Mouse (Mus musculus): Measurements from ENCODE around the gene Pdzd7. TPM values are rescaled to one million over a fixed set of nuclear protein-coding genes. Genes with fewer than 3 reads are reported as not detected.
"Not testable (repeated sequence)": the region's sequence is repeated elsewhere in the genome, so short reads cannot be mapped to it uniquely, and the experiment has no call there.

Pdzd7 gene
- polyA plus RNA-seq, 1 experiment from 2014 or later: not detected

DNA sequence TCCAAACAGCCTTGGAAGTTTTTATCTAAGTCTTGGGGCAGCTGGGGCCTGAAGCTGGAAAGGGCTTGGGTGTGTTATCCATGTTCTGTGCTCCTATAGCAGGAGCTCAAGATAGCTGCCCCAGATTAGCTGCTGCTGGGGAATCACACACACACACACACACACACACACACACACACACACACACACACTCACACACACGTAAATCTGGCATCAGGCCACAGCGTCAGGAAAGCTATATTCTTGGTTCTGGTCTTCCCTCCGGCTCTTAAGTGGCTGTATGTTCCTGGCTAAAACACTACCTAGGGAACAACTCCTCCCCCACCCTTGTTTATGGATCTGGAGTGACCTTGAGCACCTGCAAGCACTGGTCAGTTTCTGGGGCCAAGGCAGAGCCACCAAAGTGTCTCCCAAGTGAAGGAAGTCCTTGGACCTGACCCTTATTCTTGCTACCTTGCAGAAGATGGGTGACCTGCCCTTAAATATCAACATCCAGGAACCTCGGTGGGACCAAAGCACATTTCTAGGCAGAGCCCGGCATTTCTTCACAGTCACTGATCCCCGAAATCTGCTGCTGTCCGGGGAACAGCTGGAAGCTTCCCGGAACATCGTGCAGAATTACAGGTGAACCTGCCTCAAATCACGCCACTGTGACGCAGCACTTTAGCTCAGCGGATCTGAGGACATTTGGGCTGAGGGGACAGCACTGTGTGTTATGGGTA lies 3.3 kb upstream of the Pdzd7 start:
- Histone ChIP-seq H3K27ac (peak overlapping the region; percentile 81), H3K4me3 (ENCODE audit: inconsistent target) (peak overlapping the region; percentile 67), H3K79me2 (ENCODE audit: inconsistent target) (peaks cover 10% of the 10 kb centered on the region; the same call in 1 of the 2 replicates), H3K36me3 (ENCODE audit: inconsistent target) (peaks cover 31% of the 10 kb centered on the region)
- WGBS (ENCODE audit: missing documents): 96% methylated on average over 7 of the region's 12 CpGs

GRCm38 (mm10) chr19:45047935-45048643 lies 2.6 kb upstream of the Pdzd7 start:
- 6% methylated on average over 11 of the region's 11 CpGs for WGBS (ENCODE audit: missing documents)
- Histone ChIP-seq H3K79me2 (ENCODE audit: inconsistent target) (peaks cover 10% of the 10 kb centered on the region; the same call in 1 of the 2 replicates), H3K36me3 (ENCODE audit: inconsistent target) (peaks cover 24% of the 10 kb centered on the region), H3K27ac (peak overlapping the region; percentile 81), H3K4me3 (ENCODE audit: inconsistent target) (peak overlapping the region; percentile 67)

DNA sequence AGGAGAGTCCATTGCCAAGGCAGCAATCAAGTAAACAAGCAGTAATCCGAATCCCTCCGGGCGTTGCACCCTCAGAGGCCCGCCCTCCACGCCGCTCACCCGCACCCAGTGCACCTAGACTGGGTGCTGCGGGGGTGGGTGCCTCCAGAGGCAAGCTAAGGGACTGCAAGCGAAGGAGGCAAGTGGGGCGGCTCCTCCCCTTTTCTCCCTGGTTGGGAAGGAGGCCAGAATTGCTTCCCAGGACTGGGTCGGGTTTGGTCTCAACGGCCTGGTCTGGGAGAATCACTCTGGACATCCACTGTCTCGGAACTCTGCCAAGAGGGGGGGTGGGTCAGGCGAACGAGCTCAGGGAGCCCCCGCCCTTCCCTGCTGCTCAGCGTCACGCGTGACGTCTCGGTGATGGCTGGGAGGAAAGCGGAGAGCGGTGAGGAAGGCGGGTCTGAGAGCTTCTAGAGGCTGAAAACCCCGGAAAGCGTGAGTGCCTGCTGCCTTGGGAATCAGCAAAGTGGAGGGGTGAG lies 2.0 kb upstream of the Pdzd7 start, which contains the start of gene Sfxn3:
Gene Sfxn3, plus strand, starts transcription at position 87 of the 518 bp plus-strand sequence.
- Histone ChIP-seq H3K27ac (peak within 1 kb of the TSS; percentile 81), H3K36me3 (ENCODE audit: inconsistent target) (peaks cover 18% of the 10 kb centered on the region; the same call in 1 of the 2 replicates), H3K79me2 (ENCODE audit: inconsistent target) (peaks cover 10% of the 10 kb centered on the region; the same call in 1 of the 2 replicates), H3K4me3 (ENCODE audit: inconsistent target) (peak within 1 kb of the TSS; percentile 67)
- WGBS (ENCODE audit: missing documents): under 1% methylated on average over 26 of the region's 26 CpGs

DNA sequence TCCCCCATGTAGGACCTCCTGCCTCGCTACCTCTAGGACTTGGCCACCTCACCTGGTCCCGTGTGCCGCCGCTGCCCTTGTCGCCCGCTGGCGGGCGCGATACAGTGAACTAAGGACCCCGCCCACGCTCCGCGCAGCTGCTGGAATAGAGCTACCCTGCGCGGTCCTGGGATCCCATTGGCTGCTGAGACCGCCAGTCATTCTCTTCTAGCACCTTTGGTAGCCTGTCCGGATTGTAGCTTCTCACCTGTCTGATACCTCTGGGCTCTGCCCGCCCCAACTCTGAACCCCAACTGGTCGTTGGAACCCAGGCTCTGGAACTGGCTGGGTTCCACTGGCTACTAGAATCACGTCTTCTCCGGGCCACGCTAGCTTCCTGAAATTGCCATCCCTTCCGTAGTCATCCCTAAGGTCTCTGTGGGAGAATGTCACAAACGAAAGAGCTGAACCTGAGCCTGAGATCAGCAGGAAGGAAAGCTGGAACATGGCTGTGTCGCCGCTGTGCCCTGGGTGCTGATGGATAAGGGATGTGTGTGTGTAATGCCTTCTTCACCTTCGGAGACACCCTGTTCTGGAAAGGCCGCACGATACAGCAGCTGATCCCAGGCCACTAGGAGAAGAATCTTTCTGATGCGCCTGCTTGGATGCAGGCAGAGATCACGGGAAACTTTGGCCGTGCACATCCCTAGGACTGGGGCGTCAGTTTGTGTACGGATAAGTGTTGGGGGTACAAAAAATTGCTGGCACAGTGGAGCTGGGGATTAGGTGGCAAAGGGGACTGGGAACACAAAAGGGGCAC lies 1.2 kb upstream of the Pdzd7 start:
- Histone ChIP-seq H3K36me3 (ENCODE audit: inconsistent target) (peaks cover 11% of the 10 kb centered on the region; the same call in 1 of the 2 replicates), H3K4me3 (ENCODE audit: inconsistent target) (peak overlapping the region; percentile 67), H3K79me2 (ENCODE audit: inconsistent target) (peaks cover 10% of the 10 kb centered on the region; the same call in 1 of the 2 replicates), H3K27ac (peak overlapping the region; percentile 81; the same call in 1 of the 2 replicates)
- 4% methylated on average over 34 of the region's 34 CpGs for WGBS (ENCODE audit: missing documents)

DNA sequence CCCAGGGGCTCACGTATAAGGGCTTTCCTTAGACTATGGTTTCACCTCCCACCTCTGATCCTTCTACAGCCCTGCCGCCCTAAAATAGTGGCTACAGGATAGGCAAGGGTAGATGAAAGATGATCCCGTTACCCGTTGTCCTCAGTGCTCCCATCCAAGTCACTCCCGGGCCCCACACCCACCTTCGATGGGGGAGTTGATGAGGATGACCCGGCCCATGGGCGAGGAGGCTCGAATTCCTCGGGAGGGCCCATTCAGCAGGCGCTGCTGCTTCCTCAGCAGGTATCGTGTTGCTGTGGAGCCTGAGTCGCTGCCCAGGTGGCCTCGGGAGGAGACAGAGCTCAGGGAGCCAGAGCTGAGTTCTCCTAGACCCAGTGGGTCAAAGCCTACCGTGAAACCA lies 281 bp downstream of the Pdzd7 start:
- WGBS (ENCODE audit: missing documents): 68% methylated on average over 15 of the region's 15 CpGs
- no peak overlapping the region for H3K27ac ChIP-seq
- peaks cover 2% of the 10 kb centered on the region; the same call in 1 of the 2 replicates for H3K36me3 ChIP-seq (ENCODE audit: inconsistent target)
- H3K79me2 ChIP-seq (ENCODE audit: inconsistent target): peaks cover 10% of the 10 kb centered on the region; the same call in 1 of the 2 replicates
- H3K4me3 ChIP-seq (ENCODE audit: inconsistent target): no peak overlapping the region

DNA sequence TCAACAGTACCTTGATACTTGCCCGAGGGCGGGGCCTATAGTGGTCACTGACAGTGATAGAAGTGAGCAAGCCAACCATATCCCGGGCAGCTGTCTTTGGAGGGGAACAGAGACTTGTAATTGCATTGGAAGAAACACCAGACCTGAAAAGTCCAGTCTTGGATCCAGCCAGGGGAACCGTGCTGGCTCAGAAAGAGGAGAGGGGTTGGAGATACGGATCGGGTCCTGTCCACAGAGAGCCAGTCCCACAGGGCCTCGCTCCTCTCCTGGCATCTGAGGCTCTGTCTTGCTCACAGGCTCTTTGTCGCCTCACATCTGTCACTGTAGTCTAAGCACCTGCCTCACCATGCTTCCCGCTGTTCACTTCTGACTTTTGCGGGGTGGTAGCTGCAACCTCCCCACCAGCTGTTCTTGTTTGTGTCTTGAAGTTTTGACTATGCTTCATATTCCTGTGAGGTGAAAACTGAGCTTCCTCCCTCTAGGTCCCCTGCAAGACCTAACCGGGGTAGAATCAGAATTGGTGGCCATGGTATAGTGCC lies 1.1 kb downstream of the Pdzd7 start:
- H3K79me2 ChIP-seq (ENCODE audit: inconsistent target): peaks cover 10% of the 10 kb centered on the region; the same call in 1 of the 2 replicates
- WGBS (ENCODE audit: missing documents): 90% methylated on average over 11 of the region's 11 CpGs
- no peak overlapping the region for H3K4me3 ChIP-seq (ENCODE audit: inconsistent target)
- H3K27ac ChIP-seq: no peak overlapping the region
- no peaks in the 10 kb centered on the region; the same call in 1 of the 2 replicates for H3K36me3 ChIP-seq (ENCODE audit: inconsistent target)

DNA sequence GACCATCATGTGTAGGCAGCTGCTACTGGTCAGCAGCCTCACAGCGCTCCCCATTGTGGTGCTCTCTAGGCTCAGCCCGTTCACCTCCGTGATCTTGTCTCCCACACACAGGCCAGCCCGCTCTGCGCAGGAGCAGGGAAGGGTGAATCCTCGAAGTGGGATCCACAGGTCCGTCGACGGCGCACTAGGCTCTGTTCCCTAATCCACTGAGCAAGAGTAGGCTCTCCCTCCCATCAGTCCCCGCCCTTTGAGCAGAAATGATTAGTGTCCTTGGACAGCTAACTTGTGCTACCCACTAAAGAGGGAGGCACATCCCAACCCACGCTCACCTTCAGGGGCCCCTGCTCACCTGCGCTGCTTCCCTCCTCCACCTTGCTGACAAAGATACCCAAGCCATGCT lies 5.3 kb downstream of the Pdzd7 start:
- no peak overlapping the region for H3K4me3 ChIP-seq (ENCODE audit: inconsistent target)
- H3K79me2 ChIP-seq (ENCODE audit: inconsistent target): no peaks in the 10 kb centered on the region
- H3K27ac ChIP-seq: no peak overlapping the region
- WGBS (ENCODE audit: missing documents): 73% methylated on average over 13 of the region's 13 CpGs
- H3K36me3 ChIP-seq (ENCODE audit: inconsistent target): no peaks in the 10 kb centered on the region

- H3K36me3 ChIP-seq (ENCODE audit: inconsistent target); H3K79me2 ChIP-seq (ENCODE audit: inconsistent target); H3K4me3 ChIP-seq (ENCODE audit: inconsistent target); H3K27ac ChIP-seq: not testable (repeated sequence)
- WGBS (ENCODE audit: missing documents): 89% methylated on average over 7 of the region's 7 CpGs
These were observed 7.3 kb downstream of the Pdzd7 start for GRCm38 (mm10) chr19:45038198-45038597.

DNA sequence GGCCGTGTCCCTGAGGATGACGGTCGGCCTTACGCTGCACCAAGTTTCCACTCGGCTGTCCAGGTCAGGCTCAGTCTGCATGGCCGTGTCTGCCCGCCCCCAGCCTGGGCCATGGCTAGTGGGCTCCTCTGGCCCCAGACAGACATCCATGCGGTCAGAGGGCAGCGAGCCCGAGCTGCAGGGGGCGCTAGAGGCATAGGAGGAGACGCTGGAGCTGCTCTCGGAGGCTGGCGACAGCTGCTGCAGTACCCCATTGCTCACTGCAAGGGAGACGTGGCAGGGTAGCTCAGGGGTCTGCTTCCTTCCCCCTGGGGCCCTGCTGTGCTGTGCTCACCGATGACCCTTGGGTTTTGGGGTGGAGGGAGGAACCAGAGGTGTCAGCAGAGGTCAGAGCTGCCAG lies 8.7 kb downstream of the Pdzd7 start:
- H3K79me2 ChIP-seq (ENCODE audit: inconsistent target): no peaks in the 10 kb centered on the region
- WGBS (ENCODE audit: missing documents): 51% methylated on average over 16 of the region's 16 CpGs
- H3K4me3 ChIP-seq (ENCODE audit: inconsistent target): no peak overlapping the region
- H3K27ac ChIP-seq: no peak overlapping the region
- H3K36me3 ChIP-seq (ENCODE audit: inconsistent target): no peaks in the 10 kb centered on the region

GRCm38 (mm10) chr19:45032570-45033332 lies 12.8 kb downstream of the Pdzd7 start:
- 54% methylated on average over 17 of the region's 17 CpGs for WGBS (ENCODE audit: missing documents)

GRCm38 (mm10) chr19:45031780-45032179 lies 13.7 kb downstream of the Pdzd7 start:
- no peak overlapping the region for H3K27ac ChIP-seq
- 27% methylated on average over 4 of the region's 4 CpGs for WGBS (ENCODE audit: missing documents)
- H3K79me2 ChIP-seq (ENCODE audit: inconsistent target): no peaks in the 10 kb centered on the region
- no peaks in the 10 kb centered on the region for H3K36me3 ChIP-seq (ENCODE audit: inconsistent target)
- no peak overlapping the region for H3K4me3 ChIP-seq (ENCODE audit: inconsistent target)

More at GRCm38 (mm10) chr19:45032570-45033332, 12.8 kb downstream of the Pdzd7 start:
- Histone ChIP-seq H3K4me3 (ENCODE audit: inconsistent target) (no peak overlapping the region), H3K27ac (no peak overlapping the region), H3K36me3 (ENCODE audit: inconsistent target) (no peaks in the 10 kb centered on the region), H3K79me2 (ENCODE audit: inconsistent target) (no peaks in the 10 kb centered on the region)

DNA sequence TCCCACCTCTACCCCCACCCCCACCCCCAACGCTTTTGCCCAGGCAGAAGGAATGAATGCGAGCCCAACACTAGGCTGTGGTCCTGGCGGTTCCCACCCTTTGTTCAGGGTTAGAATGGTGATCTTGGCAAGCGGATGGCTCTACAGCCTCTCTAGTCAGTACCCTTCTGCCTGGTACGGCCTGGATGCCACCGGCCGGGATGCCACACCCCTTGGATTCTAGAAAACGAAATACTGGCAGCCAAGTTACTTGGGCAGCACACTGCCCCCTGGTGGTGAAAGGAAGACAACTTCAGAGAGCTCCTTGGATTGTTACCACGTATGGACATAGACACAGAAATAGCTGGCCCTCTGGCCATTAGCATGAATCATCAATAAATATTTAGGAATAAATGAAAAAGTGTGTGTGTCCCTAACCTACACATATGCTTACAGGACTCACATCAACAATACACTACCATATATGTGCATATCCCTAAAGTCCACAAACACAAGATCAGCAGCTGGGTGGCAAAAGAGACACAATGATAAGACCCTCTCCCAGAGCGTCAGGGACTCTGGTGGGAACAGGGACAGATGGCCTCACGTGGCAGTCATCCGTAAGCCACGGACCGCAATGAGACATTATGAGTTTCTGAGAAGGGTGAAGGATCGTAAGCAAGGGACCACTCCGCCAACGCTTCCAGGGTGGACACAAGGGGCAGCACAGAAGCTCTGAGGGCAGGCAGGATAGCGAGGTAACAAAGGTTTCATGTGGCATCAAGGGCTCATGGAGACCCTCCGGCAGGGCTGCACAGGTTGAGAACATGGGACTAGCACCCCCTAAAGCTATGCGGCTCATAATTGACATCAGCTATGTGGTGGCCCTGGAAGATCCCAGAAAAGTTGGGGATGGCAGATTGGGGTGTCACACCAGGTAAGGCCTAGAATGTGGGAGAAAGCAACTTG lies 14.5 kb downstream of the Pdzd7 start:
- WGBS (ENCODE audit: missing documents): 40% methylated on average over 19 of the region's 20 CpGs
- peak overlapping the region; percentile 10; the same call in 1 of the 2 replicates for H3K4me3 ChIP-seq (ENCODE audit: inconsistent target)

More for the DNA sequence above, 14.5 kb downstream of the Pdzd7 start:
- Histone ChIP-seq H3K27ac (no peak overlapping the region), H3K79me2 (ENCODE audit: inconsistent target) (no peaks in the 10 kb centered on the region), H3K36me3 (ENCODE audit: inconsistent target) (no peaks in the 10 kb centered on the region)

Data from macrophage (primary cell).